Mouse (Mus musculus): ENCODE results near the gene Ptprm. TPM values are rescaled to one million over a fixed set of nuclear protein-coding genes. Genes with fewer than 3 reads are reported as not detected.

Gene Ptprm
- polyA plus RNA-seq, 1 experiment from 2014 or later: 1.4 TPM

GRCm38 (mm10) chr17:67193728-67194127 lies 160.5 kb downstream of the Ptprm start:
- no peak for ATAC-seq
- WGBS (ENCODE audit: insufficient replicate concordance): 31% methylated on average over 5 of the region's 5 CpGs

GRCm38 (mm10) chr17:67188514-67188913 lies 165.7 kb downstream of the Ptprm start:
- no peaks in the 10 kb centered on the region for H3K36me3 ChIP-seq (replicated peaks; ENCODE audit: insufficient read depth, low read length)
- no peaks in the 10 kb centered on the region for H3K9me3 ChIP-seq (ENCODE audit: low read length)
- no peak for TF ChIP-seq CTCF (IDR thresholded peaks at IDR 0.05; ENCODE audit: low read depth)
- TF ChIP-seq EP300 (IDR thresholded peaks at IDR 0.05; ENCODE audit: low read depth): no peak
- ATAC-seq (no peak), DNase-seq (no peak)
- WGBS (ENCODE audit: insufficient replicate concordance): 33% methylated on average over 2 of the region's 2 CpGs
- no peaks in the 10 kb centered on the region for H3K4me1 ChIP-seq (ENCODE audit: insufficient read depth)
- H3K4me3 ChIP-seq (ENCODE audit: low read depth, low read length): no peak overlapping the region
- H3K4me2 ChIP-seq (ENCODE audit: low read depth, low read length): no peak overlapping the region
- no peaks in the 10 kb centered on the region for H3K27me3 ChIP-seq (ENCODE audit: insufficient read depth, low read length)
- no peak overlapping the region for H3K27ac ChIP-seq (ENCODE audit: low read depth)
- H3K9ac ChIP-seq (replicated peaks): no peak overlapping the region

More at GRCm38 (mm10) chr17:67193728-67194127, 160.5 kb downstream of the Ptprm start:
- Histone ChIP-seq H3K27ac (ENCODE audit: low read depth) (no peak overlapping the region), H3K36me3 (replicated peaks; ENCODE audit: insufficient read depth, low read length) (no peaks in the 10 kb centered on the region), H3K4me2 (ENCODE audit: low read depth, low read length) (peak overlapping the region; percentile 3; the same call in 1 of the 2 replicates), H3K9me3 (ENCODE audit: low read length) (no peaks in the 10 kb centered on the region), H3K27me3 (ENCODE audit: insufficient read depth, low read length) (no peaks in the 10 kb centered on the region), H3K4me1 (ENCODE audit: insufficient read depth) (no peaks in the 10 kb centered on the region), H3K9ac (replicated peaks) (no peak overlapping the region), H3K4me3 (ENCODE audit: low read depth, low read length) (no peak overlapping the region)
- TF ChIP-seq EP300 (IDR thresholded peaks at IDR 0.05; ENCODE audit: low read depth) (no peak), CTCF (IDR thresholded peaks at IDR 0.05; ENCODE audit: low read depth) (no peak)
- no peak for DNase-seq

- Histone ChIP-seq H3K9ac (replicated peaks) (no peak overlapping the region), H3K4me3 (ENCODE audit: low read depth, low read length) (no peak overlapping the region), H3K36me3 (replicated peaks; ENCODE audit: insufficient read depth, low read length) (no peaks in the 10 kb centered on the region), H3K4me1 (ENCODE audit: insufficient read depth) (no peaks in the 10 kb centered on the region), H3K27me3 (ENCODE audit: insufficient read depth, low read length) (no peaks in the 10 kb centered on the region), H3K27ac (ENCODE audit: low read depth) (no peak overlapping the region), H3K9me3 (ENCODE audit: low read length) (no peaks in the 10 kb centered on the region), H3K4me2 (ENCODE audit: low read depth, low read length) (no peak overlapping the region)
- WGBS (ENCODE audit: insufficient replicate concordance): 72% methylated on average over 6 of the region's 6 CpGs
- TF ChIP-seq EP300 (IDR thresholded peaks at IDR 0.05; ENCODE audit: low read depth) (no peak), CTCF (IDR thresholded peaks at IDR 0.05; ENCODE audit: low read depth) (no peak)
- no peak for ATAC-seq
- no peak for DNase-seq
Measured at GRCm38 (mm10) chr17:67186879-67187278, 167.4 kb downstream of the Ptprm start.

GRCm38 (mm10) chr17:67185942-67186341 lies 168.3 kb downstream of the Ptprm start:
- H3K4me3 ChIP-seq (ENCODE audit: low read depth, low read length): no peak overlapping the region
- no peak overlapping the region for H3K9ac ChIP-seq (replicated peaks)
- H3K36me3 ChIP-seq (replicated peaks; ENCODE audit: insufficient read depth, low read length): no peaks in the 10 kb centered on the region
- 77% methylated on average over 6 of the region's 6 CpGs for WGBS (ENCODE audit: insufficient replicate concordance)
- no peak overlapping the region for H3K27ac ChIP-seq (ENCODE audit: low read depth)
- ATAC-seq (no peak), DNase-seq (no peak)
- no peak for TF ChIP-seq CTCF (IDR thresholded peaks at IDR 0.05; ENCODE audit: low read depth)
- no peak for TF ChIP-seq EP300 (IDR thresholded peaks at IDR 0.05; ENCODE audit: low read depth)
- no peaks in the 10 kb centered on the region for H3K27me3 ChIP-seq (ENCODE audit: insufficient read depth, low read length)
- no peaks in the 10 kb centered on the region for H3K9me3 ChIP-seq (ENCODE audit: low read length)
- no peaks in the 10 kb centered on the region for H3K4me1 ChIP-seq (ENCODE audit: insufficient read depth)
- H3K4me2 ChIP-seq (ENCODE audit: low read depth, low read length): no peak overlapping the region

- Histone ChIP-seq H3K9ac (replicated peaks) (no peak overlapping the region), H3K4me2 (ENCODE audit: low read depth, low read length) (no peak overlapping the region), H3K27me3 (ENCODE audit: insufficient read depth, low read length) (no peaks in the 10 kb centered on the region), H3K36me3 (replicated peaks; ENCODE audit: insufficient read depth, low read length) (no peaks in the 10 kb centered on the region), H3K4me3 (ENCODE audit: low read depth, low read length) (no peak overlapping the region), H3K4me1 (ENCODE audit: insufficient read depth) (no peaks in the 10 kb centered on the region), H3K9me3 (ENCODE audit: low read length) (peaks cover 4% of the 10 kb centered on the region; the same call in 1 of the 2 replicates), H3K27ac (ENCODE audit: low read depth) (no peak overlapping the region)
- 73% methylated on average over 1 of the region's 1 CpGs for WGBS (ENCODE audit: insufficient replicate concordance)
- no peak for TF ChIP-seq EP300 (IDR thresholded peaks at IDR 0.05; ENCODE audit: low read depth)
- no peak for TF ChIP-seq CTCF (IDR thresholded peaks at IDR 0.05; ENCODE audit: low read depth)
- DNase-seq (no peak), ATAC-seq (no peak)
Measured at GRCm38 (mm10) chr17:67179446-67179845, 174.8 kb downstream of the Ptprm start.

GRCm38 (mm10) chr17:67178686-67179265 lies 175.5 kb downstream of the Ptprm start:
- ATAC-seq (no peak), DNase-seq (no peak)
- Histone ChIP-seq H3K36me3 (replicated peaks; ENCODE audit: insufficient read depth, low read length) (no peaks in the 10 kb centered on the region), H3K9ac (replicated peaks) (no peak overlapping the region), H3K27me3 (ENCODE audit: insufficient read depth, low read length) (no peaks in the 10 kb centered on the region), H3K27ac (ENCODE audit: low read depth) (no peak overlapping the region), H3K4me2 (ENCODE audit: low read depth, low read length) (no peak overlapping the region), H3K4me3 (ENCODE audit: low read depth, low read length) (no peak overlapping the region), H3K4me1 (ENCODE audit: insufficient read depth) (no peaks in the 10 kb centered on the region), H3K9me3 (ENCODE audit: low read length) (peaks cover 4% of the 10 kb centered on the region; the same call in 1 of the 2 replicates)
- WGBS (ENCODE audit: insufficient replicate concordance): 76% methylated on average over 5 of the region's 5 CpGs
- TF ChIP-seq CTCF (IDR thresholded peaks at IDR 0.05; ENCODE audit: low read depth) (no peak), EP300 (IDR thresholded peaks at IDR 0.05; ENCODE audit: low read depth) (no peak)
